Mouse (Mus musculus) spleen, adult 12 weeks (tissue): ENCODE measurements around the gene Usp12.

Source experiments
- DNase-seq: peaks from one replicate; pipeline ENCODE4 v3.0.0; 2022; ENCODE audit warnings: low spot score

The Usp12 gene

DNA sequence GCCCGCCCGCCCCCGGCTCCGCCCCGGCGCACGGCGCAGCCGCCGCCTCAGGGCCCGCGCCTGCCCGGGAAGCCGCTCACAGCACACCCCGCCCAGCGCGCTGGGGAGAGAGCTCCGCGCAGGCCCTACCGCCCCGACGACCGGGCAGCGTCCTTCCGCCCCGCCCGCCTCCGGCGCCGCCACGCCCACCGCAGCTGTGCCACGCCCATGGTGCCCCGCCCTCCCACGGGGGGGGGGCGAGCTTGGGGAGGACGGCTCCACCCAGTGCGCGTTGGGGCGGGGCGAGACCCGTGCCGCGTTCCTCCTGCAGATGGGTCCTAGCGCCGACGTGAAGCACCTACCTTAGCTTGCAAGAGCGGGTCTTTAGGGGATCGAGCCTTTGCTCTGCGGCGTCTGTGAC, at the start of gene Usp12:
Gene Usp12 (minus strand): TSS at position 154 of the 400 bp plus-strand sequence.
- peak; percentile 99 for DNase-seq

DNA sequence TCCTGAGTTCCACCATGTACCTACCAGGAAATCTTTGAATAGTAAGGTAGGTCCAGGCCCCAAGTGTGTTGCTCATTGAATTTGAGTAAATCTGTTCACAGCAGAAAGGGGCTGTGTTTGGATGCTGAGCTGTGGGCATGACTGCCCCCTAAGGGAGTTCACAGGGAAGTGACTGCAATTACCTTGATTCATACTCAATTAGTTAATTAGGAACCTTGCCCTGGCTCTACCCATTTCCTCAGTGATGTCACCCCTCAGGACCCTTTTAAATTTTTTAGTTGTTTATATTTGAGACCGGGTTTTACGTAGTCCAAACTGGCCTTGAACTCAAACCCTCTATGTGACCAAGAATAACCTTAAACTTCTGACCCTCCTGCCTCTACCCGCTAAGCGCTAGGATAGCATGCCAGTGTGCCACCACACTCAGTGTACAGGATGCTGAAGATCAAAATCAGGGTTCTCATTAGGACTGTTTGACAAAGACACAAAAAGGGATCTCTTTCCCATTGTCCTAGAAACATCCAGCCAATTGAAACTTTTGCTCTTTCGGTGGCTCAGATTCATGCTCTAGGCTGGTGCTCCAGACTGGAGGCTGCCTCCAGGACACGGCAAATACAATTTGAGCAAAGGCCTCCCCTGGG, 49.6 kb upstream of the Usp12 start:
- no peak for DNase-seq

DNA sequence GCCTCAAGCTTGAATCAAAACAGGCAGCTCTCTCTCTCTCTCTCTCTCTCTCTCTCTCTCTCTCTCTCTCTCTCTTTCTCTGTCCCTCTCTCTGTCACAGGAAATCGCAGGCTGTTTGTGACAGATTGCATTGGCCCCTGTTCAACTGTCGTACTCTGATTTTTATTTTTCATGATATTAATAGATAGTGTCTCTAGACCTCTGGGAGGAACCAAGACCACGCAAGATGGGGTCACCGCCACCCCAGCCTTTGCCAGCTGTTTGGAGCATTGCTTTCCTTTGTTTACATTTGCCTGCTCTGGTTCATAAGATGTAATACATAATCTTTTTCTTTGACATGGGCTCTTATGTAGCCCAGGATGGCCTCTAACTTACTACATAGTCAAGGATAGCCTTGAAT, 47.2 kb upstream of the Usp12 start:
- no peak for DNase-seq

DNA sequence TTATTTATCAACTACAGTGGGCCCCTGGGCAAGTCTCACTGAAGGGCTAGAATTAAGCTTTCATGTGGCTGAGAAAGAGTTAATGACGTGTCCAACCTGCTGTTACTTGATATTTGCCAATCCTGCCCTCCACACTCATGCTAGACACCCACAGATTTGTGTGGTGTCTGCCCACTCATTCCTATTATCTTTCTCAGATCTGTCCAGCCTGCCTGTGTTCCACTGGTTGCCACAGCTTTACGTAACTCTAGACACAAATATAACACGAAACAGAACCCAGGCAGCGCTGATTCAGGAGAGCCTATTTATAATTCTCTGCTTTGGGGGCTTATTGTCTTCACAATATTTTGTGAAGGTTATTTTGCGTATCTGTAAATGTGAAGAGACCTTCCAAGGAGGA, 46.5 kb upstream of the Usp12 start:
- no peak for DNase-seq

DNA sequence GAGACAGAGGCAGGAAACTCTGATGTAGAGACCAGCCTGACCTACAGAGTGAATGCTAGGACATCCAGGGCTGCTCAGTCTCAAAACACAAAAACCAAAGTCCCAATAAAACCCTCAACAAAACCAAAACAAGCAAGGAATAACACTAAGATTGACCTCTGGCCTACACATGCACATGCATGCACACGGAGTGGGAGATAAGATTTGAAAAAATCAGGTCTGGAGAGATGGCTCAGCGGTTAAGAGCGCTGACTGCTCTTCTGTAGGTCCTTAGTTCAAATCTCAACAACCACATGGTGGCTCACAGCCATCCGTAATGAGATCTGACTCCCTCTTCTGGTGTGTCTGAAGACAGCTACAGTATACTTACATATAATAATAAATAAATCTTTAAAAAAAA, 45.6 kb upstream of the Usp12 start:
- no peak for DNase-seq

DNA sequence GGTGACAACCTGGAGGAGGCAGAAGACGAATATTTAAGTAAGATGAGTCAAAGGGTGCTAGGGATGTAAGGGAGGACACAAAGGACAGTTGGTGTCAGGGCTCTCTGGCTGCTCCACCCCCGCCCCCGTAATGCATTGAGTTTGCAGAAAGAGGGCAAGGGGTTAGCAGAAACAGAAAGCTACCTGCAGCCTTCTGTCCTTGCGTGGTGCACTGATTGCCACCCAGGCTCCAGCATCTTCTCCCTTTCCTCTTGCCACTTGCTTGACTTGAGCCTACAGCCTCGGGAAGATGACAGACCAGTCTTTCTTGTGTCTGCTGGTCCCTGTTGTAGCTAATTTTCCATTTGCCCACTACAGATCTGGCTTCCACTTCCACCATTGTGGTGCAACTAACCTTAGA, 45.0 kb upstream of the Usp12 start:
- DNase-seq = no peak

DNA sequence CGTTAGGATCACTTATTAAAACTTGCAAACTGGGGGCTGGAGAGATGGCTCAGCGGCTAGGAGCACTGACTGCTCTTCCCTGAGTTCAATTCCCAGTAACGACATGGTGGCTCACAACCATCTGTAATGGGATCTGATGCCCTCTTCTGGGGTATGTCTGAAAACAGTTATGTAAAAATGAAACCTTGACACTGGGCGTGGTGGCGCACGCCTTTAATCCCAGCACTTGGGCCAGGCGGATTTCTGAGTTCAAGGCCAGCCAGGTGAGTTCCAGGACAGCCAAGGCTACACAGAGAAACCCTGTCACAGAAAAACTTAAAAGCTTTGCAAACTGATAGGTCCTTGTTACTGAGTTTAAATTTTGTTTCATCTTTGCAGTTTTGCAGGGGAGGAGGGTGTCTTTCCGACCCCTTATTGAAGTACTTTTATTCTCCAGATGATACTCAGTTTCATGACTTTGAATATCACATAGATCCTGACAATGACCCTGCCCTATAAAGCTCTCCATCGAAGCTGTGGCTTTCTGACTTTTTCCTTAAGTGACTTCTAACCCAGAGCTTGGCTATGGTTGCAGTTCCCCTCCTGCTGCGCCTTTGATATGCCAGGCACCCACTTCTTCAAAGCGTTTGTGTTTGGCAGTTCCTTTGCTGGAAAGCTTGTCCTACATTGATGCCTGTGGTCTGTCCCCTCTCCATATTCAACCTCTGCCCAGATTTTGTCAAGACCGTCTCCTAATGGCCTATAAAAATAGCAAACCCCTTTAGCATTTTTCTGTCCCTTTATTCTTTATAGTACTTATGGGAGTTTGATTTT, 44.2 kb upstream of the Usp12 start:
- DNase-seq = no peak

DNA sequence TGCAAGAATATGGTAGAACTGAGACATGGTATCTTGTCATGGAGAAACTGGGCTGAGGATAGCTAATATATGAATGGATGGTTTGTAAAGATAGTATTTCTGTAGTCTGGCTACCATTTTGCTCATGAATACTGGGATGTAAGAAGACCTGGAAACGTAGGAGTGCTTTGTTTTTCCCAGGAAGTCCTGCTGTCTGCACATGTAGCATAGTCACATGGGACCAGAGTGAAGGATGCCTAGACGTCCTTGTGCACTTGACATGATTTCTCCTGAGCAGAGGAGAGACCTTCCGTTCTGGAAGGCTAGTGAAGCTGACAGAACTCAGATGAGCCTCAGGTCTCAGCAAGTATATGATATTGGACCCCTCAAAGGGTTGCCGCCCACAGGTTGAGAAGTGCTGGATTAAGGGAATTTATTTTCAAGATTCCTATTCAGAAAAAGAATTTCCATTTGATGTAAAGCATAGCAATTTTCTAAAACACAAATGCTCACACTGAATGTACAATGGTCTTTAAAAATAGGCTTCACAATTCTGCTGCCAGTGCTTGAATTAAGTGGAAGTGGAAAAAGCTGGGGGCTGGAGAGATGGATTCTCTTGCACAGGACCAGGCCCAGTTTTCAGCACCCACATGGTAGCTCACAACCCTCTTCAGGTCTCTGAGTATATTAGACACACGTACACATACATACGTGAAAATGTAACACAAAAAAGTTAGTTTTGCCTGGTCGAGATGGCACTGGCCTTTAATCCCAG, 43.3 kb upstream of the Usp12 start:
- DNase-seq = no peak

DNA sequence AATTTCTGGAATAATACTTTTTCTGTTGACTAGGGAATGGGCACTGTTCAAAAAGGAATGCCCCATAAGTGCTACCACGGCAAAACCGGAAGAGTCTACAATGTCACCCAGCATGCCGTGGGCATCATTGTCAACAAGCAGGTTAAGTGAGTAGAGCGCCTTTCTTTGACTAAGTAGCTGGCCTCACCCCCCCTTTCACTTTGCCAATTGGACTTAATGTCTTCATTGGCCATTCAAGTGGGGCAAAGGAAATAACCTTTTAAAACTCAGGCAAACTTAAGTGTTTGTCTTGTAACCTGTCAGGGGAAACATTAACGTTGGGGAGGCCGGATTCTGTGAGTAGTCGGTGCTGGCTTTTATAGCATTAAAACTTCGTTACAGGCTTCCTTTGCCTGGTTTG, 40.2 kb upstream of the Usp12 start:
- DNase-seq = no peak

DNA sequence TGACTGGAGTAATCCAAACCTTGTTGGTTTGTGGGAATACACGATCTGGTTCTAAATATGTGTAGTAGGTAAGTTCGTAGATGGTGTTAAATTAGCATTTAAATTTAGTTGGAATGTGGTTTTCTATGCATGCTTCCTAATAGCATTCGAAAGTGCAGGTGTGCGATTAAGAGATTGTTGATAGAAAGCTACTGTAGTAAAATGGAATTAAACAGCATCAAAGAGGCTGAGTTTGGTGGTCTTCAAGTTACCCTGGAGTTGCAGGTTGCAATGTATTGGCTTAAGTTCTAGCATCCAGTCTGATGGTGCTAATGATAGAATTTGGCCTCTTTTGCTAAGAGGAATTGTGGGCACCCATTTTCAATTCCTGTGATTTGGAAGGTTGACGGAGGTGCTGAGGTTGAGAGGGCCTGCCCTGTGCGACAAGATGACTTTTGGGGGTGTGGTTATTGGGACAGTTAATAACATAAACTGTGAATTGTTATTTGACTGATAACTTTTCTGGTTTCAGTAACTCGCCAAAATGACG, 38.9 kb upstream of the Usp12 start:
- DNase-seq = no peak

DNA sequence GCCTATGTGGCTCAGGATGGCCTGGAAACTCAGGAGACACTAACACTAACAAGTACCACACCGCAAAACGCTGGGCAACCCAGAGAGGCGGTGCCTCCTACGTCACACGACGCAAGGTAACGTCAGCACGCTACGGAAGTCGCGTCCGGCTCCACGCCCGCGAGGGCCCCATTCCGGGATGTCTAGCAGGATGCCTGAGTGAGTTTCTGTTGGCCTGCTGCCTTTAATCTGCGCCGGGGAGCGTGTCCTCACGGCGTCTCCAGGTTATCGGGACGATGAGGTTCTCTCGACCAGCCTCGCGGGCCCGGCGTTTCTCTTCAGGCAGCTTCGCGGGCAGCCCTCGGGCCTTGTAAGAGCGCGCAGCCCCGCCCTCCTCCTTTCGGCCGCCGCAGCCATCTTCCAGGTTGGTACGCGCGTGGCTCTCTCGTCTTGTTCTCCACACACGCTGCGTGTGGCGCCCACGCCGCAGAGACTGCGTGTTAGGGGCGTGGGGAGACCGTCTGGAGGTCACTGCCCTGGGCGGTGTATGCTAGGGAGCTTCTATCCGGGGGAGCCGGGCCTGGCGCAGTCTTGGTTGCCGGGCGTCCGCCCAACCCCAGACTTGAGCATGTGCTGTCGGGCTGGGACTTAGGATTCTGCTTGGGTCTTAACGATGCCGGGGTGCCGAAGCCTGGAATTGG, 38.1 kb upstream of the Usp12 start, which contains the start of gene Rpl21:
Gene Rpl21 (plus strand): TSS at position 122 of the 680 bp plus-strand sequence.
- DNase-seq = peak; percentile 96

DNA sequence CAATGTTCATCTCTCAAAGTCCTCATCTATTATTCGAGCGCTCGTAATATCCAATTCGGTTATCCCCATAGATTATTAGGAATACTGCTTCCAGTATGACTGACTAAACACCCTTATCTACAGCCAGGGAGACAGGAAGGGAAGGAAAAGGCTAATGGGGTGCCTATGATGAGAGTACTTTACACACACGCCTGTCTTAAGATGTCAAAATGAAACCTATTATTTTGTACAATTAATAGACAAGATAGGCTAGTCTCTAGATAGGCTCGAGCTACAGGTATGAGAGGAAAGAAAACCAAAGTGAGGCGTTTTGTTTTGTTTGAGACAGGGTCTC, 37.6 kb upstream of the Usp12 start:
- DNase-seq = no peak

DNA sequence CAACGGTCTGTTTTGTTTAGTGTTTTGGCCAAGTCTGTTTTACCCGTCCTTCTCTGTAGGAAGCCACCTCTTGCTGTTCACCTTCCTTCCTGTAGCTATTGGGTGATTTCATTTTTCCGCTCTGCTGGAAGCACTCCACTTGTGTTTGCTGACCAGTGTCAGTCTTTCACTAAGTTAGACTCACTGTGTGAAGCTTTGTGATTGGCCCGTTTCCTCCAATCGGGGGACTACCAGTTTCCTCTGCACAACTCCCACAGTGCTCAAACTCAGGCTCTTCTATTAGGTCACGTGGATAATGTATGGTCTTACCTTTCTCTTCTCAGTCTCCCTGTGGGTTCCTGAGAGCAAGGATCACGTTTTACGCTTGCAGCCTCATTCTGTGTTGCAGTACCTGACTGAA, 34.7 kb upstream of the Usp12 start:
- DNase-seq = peak; percentile 17

DNA sequence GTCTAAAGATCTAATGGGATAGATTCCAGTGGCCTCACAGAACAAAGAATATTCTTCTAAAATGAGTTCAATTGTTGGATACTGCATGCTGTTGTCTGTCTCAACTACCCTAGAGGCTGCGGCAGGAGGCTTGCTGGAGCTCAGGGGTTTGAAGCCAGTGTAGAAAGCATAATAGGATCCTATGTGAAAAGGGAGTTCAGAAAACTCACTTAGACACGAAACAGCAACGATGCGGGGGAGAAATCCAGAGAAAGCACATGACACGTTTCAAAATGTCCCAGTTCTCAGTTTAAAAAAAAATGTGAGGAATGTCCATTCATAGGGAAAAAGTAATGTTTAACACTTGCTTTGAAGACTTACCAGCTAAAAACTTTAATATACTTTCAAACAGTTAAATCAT, 28.2 kb upstream of the Usp12 start:
- no peak for DNase-seq

DNA sequence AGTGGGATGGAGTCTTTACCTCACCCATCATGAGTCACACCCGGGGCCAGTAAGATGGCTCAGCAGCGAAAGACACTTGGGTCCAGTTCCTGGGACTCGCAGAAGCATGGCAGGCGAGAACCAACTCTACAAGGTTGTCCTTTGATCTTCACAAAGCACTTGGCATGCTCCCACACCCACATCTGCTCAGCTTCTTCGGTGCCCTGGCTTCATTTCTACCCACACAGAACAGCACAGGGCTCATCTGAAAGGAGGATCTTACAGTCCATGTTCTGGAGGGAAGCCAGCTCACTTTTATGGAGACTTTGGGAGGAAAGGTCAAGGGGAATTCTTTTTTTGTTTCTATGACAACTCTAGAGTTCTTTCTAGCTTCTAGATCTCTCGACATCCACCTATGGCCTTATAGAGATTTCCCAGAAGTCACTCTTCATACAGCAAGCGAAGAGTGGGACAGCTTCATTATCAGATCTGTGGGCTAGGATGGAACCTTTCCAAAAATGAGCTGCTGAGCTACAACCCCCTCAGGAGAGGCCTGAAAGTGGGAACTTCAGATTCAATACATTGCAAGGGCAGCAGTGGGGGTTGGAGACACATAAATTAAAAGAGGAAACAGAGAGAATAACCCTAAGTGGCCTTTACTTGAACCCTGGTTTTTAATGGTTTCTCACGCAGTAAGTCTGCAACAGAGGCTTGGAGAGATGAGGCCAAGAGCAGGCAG, 24.3 kb upstream of the Usp12 start:
- no peak for DNase-seq

DNA sequence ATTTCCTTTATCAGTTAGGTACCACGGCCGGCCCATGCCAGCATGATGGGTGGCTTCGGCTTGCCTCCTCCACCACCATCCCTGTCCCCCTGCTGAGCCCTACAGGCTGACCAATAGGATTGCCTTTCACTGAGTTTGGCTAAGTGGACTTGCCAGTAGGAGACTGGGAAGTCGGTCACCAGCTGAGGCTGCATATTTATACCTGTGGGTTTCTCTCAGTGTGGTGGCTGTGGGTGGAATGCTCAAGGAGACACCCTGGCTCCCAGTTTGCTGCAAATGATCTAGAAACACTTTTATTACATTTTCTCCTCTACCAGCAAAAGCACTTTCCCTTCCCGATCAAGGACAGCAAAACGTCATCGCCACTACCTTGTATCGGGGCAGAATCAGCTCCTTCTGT, 22.8 kb upstream of the Usp12 start:
- DNase-seq = no peak

DNA sequence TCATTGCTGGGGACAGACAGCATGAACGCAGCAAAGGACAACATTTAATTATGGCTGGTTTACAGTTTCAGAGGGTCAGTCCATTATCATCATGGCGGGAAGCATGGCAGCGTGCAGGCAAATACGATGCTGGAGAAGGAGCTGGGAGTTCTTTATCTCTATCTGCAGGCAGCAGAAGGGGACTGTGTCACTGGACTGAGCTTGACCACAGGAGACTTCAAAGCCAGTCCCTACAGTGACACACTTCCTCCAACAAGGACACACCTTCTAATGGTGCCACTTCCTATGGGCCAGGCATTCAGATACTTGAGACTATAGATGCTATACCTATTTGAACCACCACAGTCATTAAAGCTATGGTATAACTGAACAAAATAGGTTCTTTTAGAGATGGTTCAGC, 20.6 kb upstream of the Usp12 start:
- no peak for DNase-seq

DNA sequence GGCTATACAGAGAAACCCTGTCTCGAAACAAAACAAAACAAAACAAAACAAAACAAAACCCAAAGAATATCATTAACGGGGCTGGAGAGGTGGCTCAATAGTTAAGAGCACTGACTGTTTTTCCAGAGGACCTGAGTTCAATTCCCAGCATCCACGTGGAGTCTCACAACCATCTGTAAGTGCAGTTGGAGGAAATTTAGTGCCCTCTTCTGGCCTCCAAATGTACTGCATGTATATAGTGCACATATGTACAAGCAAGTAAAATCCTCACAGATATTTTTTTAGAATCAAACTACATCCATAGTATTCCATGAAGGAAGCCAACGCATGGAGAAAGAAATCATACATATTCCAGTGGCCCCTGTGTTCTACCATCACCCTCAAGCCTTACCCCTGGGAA, 18.6 kb upstream of the Usp12 start:
- DNase-seq = no peak

DNA sequence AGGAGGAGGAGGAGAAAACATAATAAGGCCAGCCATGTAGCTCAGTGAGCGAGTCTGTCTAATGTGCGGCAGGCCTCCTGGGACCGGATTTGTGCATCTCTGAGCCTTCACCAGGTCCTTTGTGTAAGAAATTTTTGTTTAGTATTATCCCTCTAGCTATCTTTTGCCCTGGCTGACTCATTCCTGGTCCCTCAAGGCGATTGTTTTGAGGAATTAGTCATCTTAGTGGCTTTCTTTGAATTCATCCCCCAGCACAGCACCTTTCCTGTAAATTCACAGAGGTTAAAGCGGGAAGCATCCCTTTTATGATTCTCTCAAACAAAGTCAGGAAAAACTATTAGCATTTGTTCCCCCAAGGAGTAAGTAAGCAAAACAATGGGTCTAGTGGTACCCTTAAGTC, 18.1 kb upstream of the Usp12 start:
- no peak for DNase-seq

DNA sequence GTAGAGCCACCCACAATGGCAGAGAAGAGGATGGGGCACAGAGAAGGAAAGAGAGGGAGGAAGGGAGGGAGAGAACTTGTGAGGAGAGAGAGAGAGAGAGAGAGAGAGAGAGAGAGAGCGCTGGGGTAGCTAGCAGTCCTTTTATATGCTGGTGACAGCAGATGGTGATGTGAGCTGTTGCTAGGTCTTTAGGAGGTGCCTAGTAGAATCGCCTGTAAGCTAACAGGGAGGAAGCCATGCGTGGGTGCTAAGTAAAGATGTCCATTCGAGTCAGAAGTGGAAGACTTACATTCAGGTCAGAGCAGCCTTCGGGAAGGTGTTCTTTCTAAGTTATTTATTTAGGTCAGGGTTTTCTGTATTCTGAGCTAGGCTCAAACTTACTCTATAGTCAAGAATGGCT, 15.1 kb upstream of the Usp12 start:
- DNase-seq = no peak

DNA sequence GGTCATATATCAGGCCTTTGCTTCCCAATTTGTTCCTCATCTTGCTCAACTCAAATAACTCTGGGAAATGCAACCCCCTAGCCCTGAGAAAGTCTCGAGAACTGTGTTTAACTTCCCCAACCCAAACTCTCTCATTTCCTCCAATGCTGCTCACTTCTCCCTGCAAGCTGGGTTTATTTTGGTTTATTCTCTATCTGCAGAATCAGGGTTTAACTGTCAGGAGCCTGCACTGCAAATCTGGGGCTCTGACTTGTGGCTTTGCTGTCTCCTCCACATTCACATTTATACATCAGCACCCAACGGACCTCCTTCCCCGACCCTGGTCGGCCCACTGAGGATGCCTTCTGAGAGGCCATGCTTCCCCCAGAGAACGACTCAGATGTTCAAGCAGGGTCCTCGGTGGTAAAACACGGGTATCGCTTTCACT, 11.2 kb upstream of the Usp12 start:
- DNase-seq = no peak

DNA sequence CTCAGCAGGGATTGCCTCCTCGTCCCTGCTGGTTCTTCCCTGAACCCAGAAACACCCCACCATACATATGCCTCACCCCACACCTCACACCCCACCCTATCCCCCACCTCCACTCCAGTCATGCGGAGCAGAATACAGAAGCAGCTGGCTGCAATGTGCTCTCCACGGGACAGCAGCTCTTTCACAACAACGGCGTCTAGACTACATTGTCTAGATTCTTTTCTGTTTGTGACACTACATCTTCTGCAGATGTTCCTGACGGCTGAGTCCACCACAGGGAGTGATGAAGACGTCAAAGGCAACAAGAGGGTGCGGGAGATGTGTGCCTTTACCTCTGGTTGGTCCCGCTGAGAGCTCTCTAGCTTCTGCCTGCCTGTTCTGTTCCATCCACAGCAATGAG, 3.2 kb upstream of the Usp12 start:
- no peak for DNase-seq
